24 mouse cellular contexts compared by ENCODE assay signal in the genomic region with DNA sequence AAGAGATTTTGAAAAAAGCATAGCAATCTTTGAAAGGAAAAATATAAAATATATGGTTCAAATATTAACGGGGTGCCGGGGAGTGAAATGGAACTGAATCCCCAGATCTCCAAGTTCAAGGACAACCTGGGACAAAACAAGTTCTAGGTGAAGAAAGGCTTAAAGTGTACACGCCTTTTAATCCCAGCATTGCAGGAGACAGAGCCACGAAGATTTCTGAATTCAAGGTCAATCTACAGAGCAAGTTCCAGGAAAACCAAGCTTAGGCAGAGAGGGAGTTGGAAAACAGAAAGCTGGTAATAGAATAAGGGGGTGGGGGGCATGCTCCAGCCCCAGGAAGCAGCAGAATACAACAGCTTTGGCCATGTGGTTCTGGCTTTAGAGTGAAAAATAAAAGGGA.
DNase-seq lines count a peak whose midpoint lies in the region; ATAC-seq lines count a peak whose summit lies in the region.
"Had no signal": no experiment of that assay in that cellular context is flagged by ENCODE, and none has a peak within 500 bp of the region (broad histone marks: within the 10 kb centered on the region; RNA-seq: fewer than 3 reads in every experiment).

No protein-coding gene starts in this region.

- peak; percentile 5 for DNase-seq in heart, adult 11 months
- DNase-seq in heart, postnatal 14 days, result no peak
- DNase-seq in intestine, embryonic 14.5 days (ENCODE audit: low spot score), result peak; percentile 6
- DNase-seq in R1 (ENCODE audit: low read depth, low spot score), result peak; percentile 53
- no peak for DNase-seq in midbrain, embryonic 11.5 days (ENCODE audit: low spot score, missing footprints)
- DNase-seq: adrenal gland, adult 8-10 months; adrenal gland, postnatal 14 days; adrenal gland, postnatal 36 days; B cell, adult 2 months; cerebellum, adult 11-12 months; cerebellum, adult 2 months; cerebellum, adult 9-10 months; cerebellum, postnatal 10 days; cerebellum, postnatal 25 days; forebrain, postnatal 0 days had no signal

- intact Hi-C loops in heart, postnatal 14 days (cut with DNase I), result no loop called here

- 83% methylated on average over 4 of the region's 4 CpGs for WGBS in intestine, embryonic 14.5 days
- WGBS in intestine, embryonic 15.5 days, result 83% methylated on average over 4 of the region's 4 CpGs
- WGBS in midbrain, embryonic 11.5 days, result 87% methylated on average over 4 of the region's 4 CpGs

- H3K4me1 ChIP-seq in intestine, embryonic 14.5 days (replicated peaks; ENCODE audit: control insufficient read depth, insufficient read depth, low read length), result no peaks in the 10 kb centered on the region
- no peaks in the 10 kb centered on the region for H3K4me1 ChIP-seq in intestine, embryonic 15.5 days (replicated peaks)
- H3K4me1 ChIP-seq in midbrain, embryonic 11.5 days (ENCODE audit: control insufficient read depth, insufficient read depth, low read length), result no peaks in the 10 kb centered on the region
- H3K4me1 ChIP-seq: embryonic facial prominence, embryonic 10.5 days; embryonic facial prominence, embryonic 12.5 days; forebrain, embryonic 13.5 days; forebrain, embryonic 15.5 days had no signal

- no peak for ATAC-seq in intestine, embryonic 14.5 days (replicated peaks; ENCODE audit: low FRiP score, low TSS enrichment, low read depth)
- ATAC-seq in intestine, embryonic 15.5 days, result no peak
- ATAC-seq in midbrain, embryonic 11.5 days (ENCODE audit: low FRiP score), result no peak
- ATAC-seq: activated CD4-positive, CD25-positive, alpha-beta regulatory T cell, adult 4 months; CD4-positive, CD25-positive, alpha-beta regulatory T cell, adult 4 months; forebrain, embryonic 13.5 days; forebrain, embryonic 15.5 days; forebrain, postnatal 0 days had no signal

- H3K4me2 ChIP-seq in intestine, embryonic 14.5 days (ENCODE audit: low read length), result no peak overlapping the region
- H3K4me2 ChIP-seq in intestine, embryonic 15.5 days (replicated peaks), result no peak overlapping the region
- no peak overlapping the region for H3K4me2 ChIP-seq in midbrain, embryonic 11.5 days
- H3K4me2 ChIP-seq: embryonic facial prominence, embryonic 12.5 days; forebrain, embryonic 13.5 days; forebrain, embryonic 15.5 days had no signal

- no peaks in the 10 kb centered on the region for H3K9me3 ChIP-seq in intestine, embryonic 14.5 days (ENCODE audit: control insufficient read depth, low read length)
- no peaks in the 10 kb centered on the region for H3K9me3 ChIP-seq in intestine, embryonic 15.5 days
- no peaks in the 10 kb centered on the region for H3K9me3 ChIP-seq in midbrain, embryonic 11.5 days (ENCODE audit: control insufficient read depth, low read length)
- H3K9me3 ChIP-seq: embryonic facial prominence, embryonic 10.5 days; embryonic facial prominence, embryonic 12.5 days; forebrain, embryonic 13.5 days; forebrain, embryonic 15.5 days; G1E had no signal

- H3K36me3 ChIP-seq in intestine, embryonic 14.5 days (ENCODE audit: control insufficient read depth, insufficient read depth, low read length), result no peaks in the 10 kb centered on the region
- H3K36me3 ChIP-seq in intestine, embryonic 15.5 days, result no peaks in the 10 kb centered on the region
- no peaks in the 10 kb centered on the region for H3K36me3 ChIP-seq in midbrain, embryonic 11.5 days (ENCODE audit: control insufficient read depth, insufficient read depth, low read length)
- H3K36me3 ChIP-seq: embryonic facial prominence, embryonic 10.5 days; embryonic facial prominence, embryonic 12.5 days; forebrain, embryonic 15.5 days; G1E had no signal

- H3K27me3 ChIP-seq in intestine, embryonic 14.5 days (replicated peaks; ENCODE audit: control insufficient read depth, insufficient read depth, low read length), result no peaks in the 10 kb centered on the region
- H3K27me3 ChIP-seq in intestine, embryonic 15.5 days (replicated peaks), result no peaks in the 10 kb centered on the region
- H3K27me3 ChIP-seq in midbrain, embryonic 11.5 days (ENCODE audit: control insufficient read depth, insufficient read depth, low read length), result no peaks in the 10 kb centered on the region
- H3K27me3 ChIP-seq: CH12.LX; embryonic facial prominence, embryonic 12.5 days; forebrain, embryonic 13.5 days; forebrain, embryonic 15.5 days had no signal

- H3K27ac ChIP-seq in intestine, embryonic 14.5 days (ENCODE audit: low read depth), result no peak overlapping the region
- no peak overlapping the region for H3K27ac ChIP-seq in intestine, embryonic 15.5 days
- no peak overlapping the region for H3K27ac ChIP-seq in midbrain, embryonic 11.5 days (ENCODE audit: low read depth, low read length)
- H3K27ac ChIP-seq: embryonic facial prominence, embryonic 10.5 days; embryonic facial prominence, embryonic 12.5 days; forebrain, embryonic 13.5 days; forebrain, embryonic 15.5 days had no signal

- H3K4me3 ChIP-seq in intestine, embryonic 14.5 days (ENCODE audit: low read depth, low read length), result no peak overlapping the region
- no peak overlapping the region for H3K4me3 ChIP-seq in intestine, embryonic 15.5 days (replicated peaks)
- H3K4me3 ChIP-seq in midbrain, embryonic 11.5 days (ENCODE audit: low read depth, low read length), result no peak overlapping the region
- H3K4me3 ChIP-seq: embryonic facial prominence, embryonic 10.5 days; embryonic facial prominence, embryonic 12.5 days; forebrain, embryonic 13.5 days; forebrain, embryonic 15.5 days had no signal

- no peak overlapping the region for H3K9ac ChIP-seq in intestine, embryonic 14.5 days (ENCODE audit: low read length)
- no peak overlapping the region for H3K9ac ChIP-seq in intestine, embryonic 15.5 days
- H3K9ac ChIP-seq in midbrain, embryonic 11.5 days (ENCODE audit: low read length), result no peak overlapping the region
- H3K9ac ChIP-seq: embryonic facial prominence, embryonic 12.5 days; forebrain, embryonic 13.5 days; forebrain, embryonic 15.5 days; forebrain, postnatal 0 days had no signal

Comparison
In these comparisons a context has a peak if more than half of its experiments do, and no peak if none do; other contexts are left out.
1. DNase-seq: peak in heart, adult 11 months (single experiment), intestine, embryonic 14.5 days (single experiment) and R1 (single experiment); none in heart, postnatal 14 days (0 of 2) and midbrain, embryonic 11.5 days (single experiment).